Comparison of ENCODE assay signal across 21 mouse cellular contexts in the genomic region with DNA sequence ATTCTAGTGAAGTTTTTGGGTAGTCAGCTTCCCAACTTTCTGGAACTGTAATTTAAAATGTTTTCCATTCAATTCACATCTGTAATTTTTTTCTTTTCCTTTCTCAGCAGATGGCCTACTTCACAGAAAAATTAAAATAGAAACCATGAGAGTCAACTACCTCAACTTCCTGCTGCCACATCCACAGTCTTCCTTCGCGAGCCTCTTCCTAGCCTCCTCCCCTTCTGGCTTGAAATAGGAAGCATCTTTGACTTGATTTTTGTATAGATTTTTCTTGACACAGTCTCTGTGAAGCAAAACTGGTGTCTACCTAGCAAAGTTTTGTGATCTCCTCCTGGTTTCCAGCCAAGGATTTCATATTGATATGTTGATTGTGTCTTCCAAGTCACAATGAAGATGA.
"Had no signal": no experiment of that assay in that cellular context is flagged by ENCODE, and none has a peak within 500 bp of the region (broad histone marks: within the 10 kb centered on the region; RNA-seq: fewer than 3 reads in every experiment).

No protein-coding gene starts in this region.

- H3K4me2 ChIP-seq: heart, embryonic 12.5 days; hindbrain, embryonic 13.5 days; hindbrain, embryonic 15.5 days; limb, embryonic 12.5 days; liver, embryonic 12.5 days had no signal

- H3K4me1 ChIP-seq: heart, embryonic 10.5 days; heart, embryonic 12.5 days; hindbrain, embryonic 13.5 days; hindbrain, embryonic 15.5 days; liver, embryonic 12.5 days had no signal

- H3K4me3 ChIP-seq: heart, embryonic 10.5 days; heart, embryonic 12.5 days; hindbrain, embryonic 13.5 days; hindbrain, embryonic 15.5 days; limb, embryonic 12.5 days; liver, embryonic 12.5 days had no signal

- H3K27me3 ChIP-seq: heart, embryonic 12.5 days; hindbrain, embryonic 13.5 days; hindbrain, embryonic 15.5 days; limb, embryonic 12.5 days; liver, embryonic 12.5 days had no signal

- H3K36me3 ChIP-seq: heart, embryonic 10.5 days; heart, embryonic 12.5 days; hindbrain, embryonic 13.5 days; hindbrain, embryonic 15.5 days; limb, embryonic 12.5 days; liver, embryonic 12.5 days had no signal

- H3K27ac ChIP-seq: heart, embryonic 10.5 days; hindbrain, embryonic 13.5 days; hindbrain, embryonic 15.5 days; hindbrain, postnatal 0 days; limb, embryonic 12.5 days; liver, embryonic 12.5 days; liver, embryonic 14.5 days had no signal

- H3K9me3 ChIP-seq: heart, embryonic 10.5 days; heart, embryonic 12.5 days; hindbrain, embryonic 13.5 days; hindbrain, embryonic 15.5 days; limb, embryonic 12.5 days; liver, embryonic 12.5 days had no signal

- ATAC-seq: hindbrain, postnatal 0 days; intestine, embryonic 16.5 days; liver, embryonic 12.5 days had no signal

- H3K9ac ChIP-seq: heart, embryonic 12.5 days; hindbrain, embryonic 13.5 days; hindbrain, embryonic 15.5 days; limb, embryonic 12.5 days; liver, embryonic 12.5 days; liver, embryonic 14.5 days had no signal

- DNase-seq: gastrocnemius, postnatal 14 days; gastrocnemius, postnatal 36 days; heart, adult 18-20 months; heart, postnatal 10 days; heart, postnatal 36 days; kidney, adult 18-20 months; kidney, adult 8-10 months; kidney, postnatal 14 days; kidney, postnatal 36 days; layer of hippocampus, adult 9-11 months; layer of hippocampus, postnatal 36 days; left cerebral cortex, postnatal 4 days had no signal
